Mouse (Mus musculus): ENCODE data around the gene Scand1.

Gene Scand1

DNA sequence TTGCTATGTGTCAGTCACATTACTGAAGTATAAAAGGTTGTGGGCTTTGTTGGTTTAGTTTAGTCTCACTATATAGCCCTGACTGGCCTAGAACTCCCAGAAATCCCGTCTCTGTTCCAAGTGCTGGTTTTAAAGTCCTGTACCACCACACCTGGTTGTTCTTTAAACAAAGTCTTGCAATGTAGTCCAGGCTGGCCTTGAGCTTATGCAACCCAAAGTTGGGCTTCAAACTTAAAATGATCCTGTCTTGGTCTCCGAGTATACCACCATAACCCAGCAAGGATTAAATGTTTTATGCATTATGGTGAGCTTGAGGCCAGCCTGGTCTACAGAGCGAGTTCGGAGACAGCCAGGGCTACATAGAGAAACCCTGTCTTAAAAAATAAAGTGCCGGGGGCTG lies 2.6 kb downstream of the Scand1 start:
- in situ Hi-C loops (cut with MboI, MseI) = no loop called here

DNA sequence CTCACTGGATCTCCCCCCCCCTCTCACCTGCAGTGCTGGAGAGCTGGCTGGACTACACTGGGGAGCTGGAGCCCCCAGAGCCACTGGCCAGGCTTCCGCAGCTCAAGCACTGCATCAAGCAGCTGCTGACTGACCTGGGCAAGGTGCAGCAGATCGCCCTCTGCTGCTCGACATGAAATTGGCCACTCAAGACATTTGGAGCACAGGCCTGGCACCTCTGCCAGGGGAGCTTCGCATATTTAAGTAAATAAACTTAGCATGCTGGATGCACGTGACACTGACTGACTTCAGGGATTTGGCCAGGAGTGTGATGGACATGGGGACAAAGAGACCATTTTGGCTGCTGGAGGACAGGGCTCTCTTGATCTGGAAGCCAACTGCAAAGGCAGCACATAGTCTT lies 5.2 kb downstream of the Scand1 start:
- in situ Hi-C loops (cut with MboI, MseI) = no loop called here

- in situ Hi-C loops (cut with MboI, MseI) = no loop called here
Observed at GRCm38 (mm10) chr2:156305818-156306217, 6.7 kb downstream of the Scand1 start.

DNA sequence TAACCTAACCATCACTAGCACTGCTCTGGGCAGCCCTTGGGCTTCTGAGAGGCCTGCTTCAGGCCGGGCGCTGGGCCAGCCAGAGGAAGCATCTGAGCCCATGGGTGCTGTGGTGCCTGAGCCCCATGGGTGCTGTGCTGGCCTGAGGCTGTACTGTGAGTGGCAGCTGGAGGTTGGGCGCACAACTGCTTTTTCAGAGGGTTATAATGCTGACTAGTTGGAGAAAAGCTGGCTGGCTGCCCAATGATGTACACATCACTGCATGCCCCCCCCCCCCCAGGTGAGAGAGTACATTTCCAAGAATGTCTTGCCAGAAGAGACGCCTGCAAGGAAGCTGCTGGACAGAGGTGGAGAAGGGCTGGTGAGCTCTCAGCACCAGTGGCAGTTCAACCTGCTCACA lies 8.2 kb downstream of the Scand1 start:
- in situ Hi-C loops (cut with MboI, MseI) = no loop called here

GRCm38 (mm10) chr2:156302063-156302462 lies 10.4 kb downstream of the Scand1 start:
- in situ Hi-C loops (cut with MboI, MseI) = no loop called here

DNA sequence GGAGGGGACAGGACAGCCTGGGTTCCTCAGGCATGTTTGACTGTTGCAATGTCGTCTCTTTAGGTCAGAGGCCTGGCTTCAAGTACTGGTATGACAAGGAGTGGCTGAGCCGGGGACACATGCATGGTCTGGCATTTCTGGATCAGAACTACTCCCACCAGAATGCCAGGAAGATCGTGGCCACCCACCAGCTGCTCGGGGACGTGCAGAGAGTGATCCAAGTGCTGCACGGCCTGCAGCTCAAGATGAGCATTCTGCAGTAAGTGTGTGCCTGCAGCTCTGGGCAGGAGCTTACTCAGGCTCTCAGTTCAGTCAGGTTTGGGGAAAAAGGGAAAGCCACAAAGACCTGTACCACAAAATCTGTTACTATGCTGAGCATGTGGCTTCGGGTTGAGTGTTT lies 14.0 kb downstream of the Scand1 start:
- in situ Hi-C loops (cut with MboI, MseI) = loop anchor here (5.0 kb wide), 1 partner anchor 44 kb away; no protein-coding TSS in a partner anchor

DNA sequence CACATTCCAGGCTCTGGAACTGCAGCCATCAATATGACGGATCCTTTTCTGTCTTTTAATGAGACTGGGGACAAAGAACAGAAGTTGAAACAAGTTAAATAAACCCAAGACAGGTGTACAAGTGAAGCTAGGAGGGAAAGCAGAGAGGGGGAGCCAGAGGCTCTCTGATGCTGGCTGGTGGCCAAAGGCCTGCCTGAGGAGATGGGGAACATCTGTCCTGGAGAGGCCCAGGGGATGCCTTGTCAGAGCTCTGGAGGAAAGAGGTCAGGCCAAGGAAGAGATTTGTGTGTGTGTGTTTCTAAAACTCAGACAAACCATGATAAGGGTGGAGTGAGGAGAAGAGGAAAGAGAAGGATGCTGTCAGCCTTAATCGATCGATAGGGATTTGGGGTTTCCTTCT lies 14.9 kb downstream of the Scand1 start:
- in situ Hi-C loops (cut with MboI, MseI) = loop anchor here (5.0 kb wide), 1 partner anchor 45 kb away; no protein-coding TSS in a partner anchor

GRCm38 (mm10) chr2:156296190-156296589 lies 16.3 kb downstream of the Scand1 start:
- in situ Hi-C loops (cut with MboI, MseI) = loop anchor here (5.0 kb wide), 1 partner anchor 46 kb away; no protein-coding TSS in a partner anchor

- in situ Hi-C loops (cut with MboI, MseI) = loop anchor here (5.0 kb wide), 1 partner anchor 47 kb away; no protein-coding TSS in a partner anchor
Observed at GRCm38 (mm10) chr2:156295601-156296063, 16.9 kb downstream of the Scand1 start.

DNA sequence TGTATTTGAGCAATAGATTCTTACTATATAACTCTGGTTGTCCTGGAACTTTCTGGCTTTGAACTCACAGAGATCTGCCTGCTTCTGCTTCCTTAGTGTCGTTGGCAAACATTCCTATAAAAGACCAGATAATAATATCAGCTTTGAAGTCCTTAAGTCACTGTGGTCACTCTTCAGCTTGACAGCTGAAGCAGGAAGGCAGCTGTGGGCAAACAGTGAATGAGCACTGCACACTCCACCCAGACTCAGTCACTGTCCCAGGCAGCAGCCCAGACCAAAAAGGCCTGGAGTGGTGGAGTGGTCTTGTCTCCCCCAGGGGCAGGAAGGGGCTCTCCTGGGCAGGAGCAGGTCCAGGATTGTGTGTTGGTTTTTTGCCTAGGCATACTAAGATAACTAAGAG lies 20.5 kb downstream of the Scand1 start:
- in situ Hi-C loops (cut with MboI, MseI) = no loop called here

- in situ Hi-C loops (cut with MboI, MseI) = no loop called here
Observed at GRCm38 (mm10) chr2:156289552-156290160, 22.8 kb downstream of the Scand1 start.

GRCm38 (mm10) chr2:156288222-156288621 lies 24.3 kb downstream of the Scand1 start:
- in situ Hi-C loops (cut with MboI, MseI) = no loop called here

GRCm38 (mm10) chr2:156286733-156287132 lies 25.8 kb downstream of the Scand1 start:
- in situ Hi-C loops (cut with MboI, MseI) = no loop called here

DNA sequence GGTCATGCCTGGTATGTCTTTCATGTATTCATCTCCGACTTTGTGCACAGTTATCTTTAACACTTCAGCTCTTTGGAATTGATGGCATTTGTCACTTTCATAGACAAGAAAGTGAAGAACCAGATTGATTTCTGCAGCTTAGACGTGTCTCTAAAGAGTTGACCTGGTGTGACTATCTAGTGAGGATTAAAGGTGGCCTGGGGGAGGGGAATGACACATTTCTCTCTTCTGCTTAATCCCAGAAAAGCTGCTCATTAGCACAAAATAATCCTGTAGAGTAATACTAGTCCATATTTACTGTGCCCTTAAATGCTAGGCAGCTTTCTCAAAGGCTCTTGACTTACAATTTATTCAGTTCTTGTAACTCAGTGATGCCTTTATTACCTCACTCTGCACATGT lies 27.3 kb downstream of the Scand1 start:
- in situ Hi-C loops (cut with MboI, MseI) = no loop called here

GRCm38 (mm10) chr2:156281227-156281626 lies 31.3 kb downstream of the Scand1 start:
- in situ Hi-C loops (cut with MboI, MseI) = no loop called here

- in situ Hi-C loops (cut with MboI, MseI) = no loop called here
Observed at GRCm38 (mm10) chr2:156278226-156279017, 34.1 kb downstream of the Scand1 start.

DNA sequence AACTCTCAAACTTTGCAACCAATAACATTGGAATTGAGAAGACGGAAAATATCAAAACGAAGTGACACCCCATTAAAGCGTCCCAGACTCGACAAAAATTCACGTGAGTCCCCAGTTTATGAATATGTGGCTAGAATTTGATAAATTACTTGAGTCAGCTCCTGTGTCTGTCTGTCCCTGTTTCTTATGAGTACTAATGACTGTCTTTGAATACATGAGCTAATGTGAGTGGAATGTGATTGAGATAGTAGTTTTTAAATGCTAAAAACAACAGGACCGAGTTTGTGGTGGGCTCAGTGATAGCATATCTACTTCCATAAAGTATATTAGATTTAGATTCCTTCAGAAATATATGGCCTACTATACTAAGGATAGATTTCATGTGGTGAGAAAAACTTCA lies 40.0 kb downstream of the Scand1 start:
- in situ Hi-C loops (cut with MboI, MseI) = loop anchor here (5.0 kb wide), 1 partner anchor 85 kb away; no protein-coding TSS in a partner anchor

DNA sequence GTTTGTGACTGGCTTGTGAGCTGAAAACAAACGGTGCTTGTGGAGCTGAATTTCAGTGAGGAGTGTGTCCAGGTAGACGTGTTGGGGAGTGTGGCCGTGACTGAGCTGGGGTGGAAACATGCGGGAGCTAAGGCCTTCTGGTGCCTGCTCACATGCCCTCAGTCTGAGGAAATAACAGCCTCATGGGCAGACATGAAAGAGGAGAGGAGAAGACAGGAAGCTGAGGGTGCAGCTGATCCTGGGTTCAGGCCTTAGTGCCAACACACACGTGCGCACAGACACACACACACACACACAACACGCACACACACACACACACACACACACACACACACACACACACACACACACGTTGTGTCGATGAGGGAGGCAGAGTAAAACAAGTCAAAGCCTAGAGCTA lies 44.9 kb downstream of the Scand1 start:
- in situ Hi-C loops (cut with MboI, MseI) = no loop called here

- in situ Hi-C loops (cut with MboI, MseI) = no loop called here
Observed at GRCm38 (mm10) chr2:156263204-156263893, 49.2 kb downstream of the Scand1 start.
